In the genomic region with DNA sequence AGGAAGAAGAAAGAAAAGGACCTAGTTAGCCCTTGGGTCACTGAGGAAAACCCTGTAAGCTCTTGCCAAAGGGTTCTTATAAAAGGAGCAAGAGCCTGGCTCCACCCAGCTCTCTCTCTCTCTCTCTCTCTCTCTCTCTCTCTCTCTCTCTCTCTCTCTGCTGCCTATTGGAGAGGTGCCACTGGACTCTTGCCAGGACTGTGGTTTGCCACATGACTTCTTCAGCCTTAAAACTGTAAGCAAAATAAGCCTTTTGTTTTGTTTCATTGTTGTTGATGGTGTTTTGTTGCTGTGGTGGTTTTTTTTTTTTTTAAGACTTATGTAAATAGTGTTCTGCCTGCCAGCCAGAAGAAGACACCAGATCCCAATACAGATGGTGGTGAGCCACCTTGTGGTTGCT, we compare ENCODE assay signal across 1 mouse cellular context.
TF ChIP-seq lines count a peak whose summit lies in the region.

No protein-coding gene starts in this region.

TF ChIP-seq in MEL, 35 proteins besides CTCF, POLR2A, EP300 and RAD21 (continued from another document):
- no peak for TF ChIP-seq POLR2AphosphoS5 (IDR thresholded peaks at IDR 0.05; ENCODE audit: borderline replicate concordance, low read depth, low read length)
- TF ChIP-seq JUND (IDR thresholded peaks at IDR 0.05; ENCODE audit: low read depth, low read length): peak; percentile 100
